Mouse (Mus musculus) bone marrow, adult 2 months (tissue): ENCODE data around the gene Ankar. TPM values are rescaled to one million over a fixed set of nuclear protein-coding genes. Genes with fewer than 3 reads are reported as not detected.

ENCODE experiments used
- H3K27ac ChIP-seq: fragments of 200-500 bp; 2 replicates; pipeline ENCODE4 v1.5.1; 2012; ENCODE audit warnings: low read depth, mild to moderate bottlenecking, control low read depth, inconsistent platforms, low read length; ENCODE audit not compliant: control insufficient read depth, poor library complexity, insufficient read depth
- H3K4me1 ChIP-seq: fragments of 200-500 bp; 2 replicates; pipeline ENCODE4 v1.6.1; 2011; ENCODE audit warnings: low read length; ENCODE audit not compliant: control insufficient read depth, insufficient read depth
- H3K4me3 ChIP-seq: fragments of 200-500 bp; replicated peaks from 2 replicates; pipeline ENCODE3; 2011; ENCODE audit warnings: mild to moderate bottlenecking, low read depth, low read length, control low read depth; ENCODE audit not compliant: control insufficient read depth
- CTCF ChIP-seq: fragments of 200-500 bp; IDR thresholded peaks from 2 replicates; pipeline ENCODE4 v1.5.1; 2011; ENCODE audit warnings: low read length, control low read depth; ENCODE audit not compliant: control insufficient read depth, insufficient read depth
- POLR2A ChIP-seq: fragments of 200-500 bp; IDR thresholded peaks from 2 replicates; pipeline ENCODE4 v1.6.1; 2011; ENCODE audit warnings: low read depth, mild to moderate bottlenecking, control low read depth, low read length, borderline replicate concordance; ENCODE audit not compliant: control insufficient read depth
- WGBS: fragments of 180-500 bp; shearing (Covaris S2); methylation state at CpG from one replicate; pipeline ENCODE4 v1.1.7; 2018; 5-methylcytosine and 5-hydroxymethylcytosine counted together
- polyA plus RNA-seq: library from polyadenylated mRNA; stranded (reverse); fragments of >200 nt; gene quantifications from 2 replicates; pipeline ENCODE4 v1.2.4, GENCODE M21; 2011; ENCODE audit warnings: low replicate concordance; ENCODE audit not compliant: missing spikeins, insufficient read depth, insufficient read length

Ankar gene
- not detected in 2 replicates for polyA plus RNA-seq

- no peak within 1 kb of the TSS for H3K27ac ChIP-seq
Measured at GRCm38 (mm10) chr1:72700479-72700878, at the start of gene Ankar. Ankar (minus strand) TSS chr1:72700579.

GRCm38 (mm10) chr1:72746382-72746781 lies 46.0 kb upstream of the Ankar start:
- 72% methylated on average over 7 of the region's 7 CpGs for WGBS
- Histone ChIP-seq H3K27ac (no peak overlapping the region), H3K4me3 (no peak overlapping the region), H3K4me1 (no peaks in the 10 kb centered on the region)
- no peak for TF ChIP-seq CTCF
- no peak for TF ChIP-seq POLR2A

More at GRCm38 (mm10) chr1:72700479-72700878, at the start of gene Ankar:
- Histone ChIP-seq H3K4me3 (no peak within 1 kb of the TSS), H3K4me1 (no peaks in the 10 kb centered on the region)
- WGBS, result 81% methylated on average over 11 of the region's 11 CpGs
- no peak for TF ChIP-seq POLR2A
- no peak for TF ChIP-seq CTCF

GRCm38 (mm10) chr1:72744816-72745506 lies 44.6 kb upstream of the Ankar start:
- TF ChIP-seq CTCF (no peak), POLR2A (no peak)
- 74% methylated on average over 8 of the region's 8 CpGs for WGBS
- H3K4me3 ChIP-seq, result no peak overlapping the region
- no peaks in the 10 kb centered on the region for H3K4me1 ChIP-seq
- no peak overlapping the region for H3K27ac ChIP-seq

GRCm38 (mm10) chr1:72741406-72741805 lies 41.0 kb upstream of the Ankar start:
- 74% methylated on average over 5 of the region's 5 CpGs for WGBS
- Histone ChIP-seq H3K4me1 (no peaks in the 10 kb centered on the region), H3K27ac (no peak overlapping the region), H3K4me3 (no peak overlapping the region)
- no peak for TF ChIP-seq CTCF
- no peak for TF ChIP-seq POLR2A

GRCm38 (mm10) chr1:72739681-72740063 lies 39.3 kb upstream of the Ankar start:
- TF ChIP-seq CTCF (no peak), POLR2A (no peak)
- H3K27ac ChIP-seq, result no peak overlapping the region
- H3K4me1 ChIP-seq, result no peaks in the 10 kb centered on the region
- no peak overlapping the region for H3K4me3 ChIP-seq
- WGBS, result 84% methylated on average over 10 of the region's 10 CpGs

GRCm38 (mm10) chr1:72738946-72739680 lies 38.7 kb upstream of the Ankar start:
- H3K27ac ChIP-seq, result no peak overlapping the region
- TF ChIP-seq CTCF (no peak), POLR2A (no peak)
- H3K4me3 ChIP-seq, result no peak overlapping the region
- whole genome bisulfite sequencing, result 76% methylated on average over 15 of the region's 15 CpGs
- no peaks in the 10 kb centered on the region for H3K4me1 ChIP-seq

GRCm38 (mm10) chr1:72736397-72737125 lies 36.2 kb upstream of the Ankar start:
- 38% methylated on average over 13 of the region's 13 CpGs for WGBS
- Histone ChIP-seq H3K4me1 (no peaks in the 10 kb centered on the region), H3K27ac (no peak overlapping the region), H3K4me3 (no peak overlapping the region)
- TF ChIP-seq CTCF (no peak), POLR2A (no peak)

GRCm38 (mm10) chr1:72733191-72733691 lies 32.9 kb upstream of the Ankar start:
- WGBS, result 88% methylated on average over 9 of the region's 9 CpGs
- no peak overlapping the region for H3K4me3 ChIP-seq
- H3K4me1 ChIP-seq, result no peaks in the 10 kb centered on the region
- no peak overlapping the region for H3K27ac ChIP-seq
- TF ChIP-seq CTCF (no peak), POLR2A (no peak)
